Mouse (Mus musculus) spleen, embryonic (tissue): ENCODE data around the gene Traf5.

Source experiments
- CTCF ChIA-PET: fragments of 350-600 bp; sonication (Branson Sonifier 250); formaldehyde crosslinking; loops from one replicate; lab custom pipeline; 2022; lab: Charles Lee

The Traf5 gene

GRCm38 (mm10) chr1:192092879-192093660 lies 711 bp upstream of the Traf5 start:
- CTCF ChIA-PET: interaction anchor here (0.8 to 3.4 kb wide), 6 partner anchors 17 to 133 kb away, joined by 3 to 26 read pairs (median 3); no protein-coding TSS in a partner anchor

- CTCF ChIA-PET: interaction anchor here (1.0 kb wide), 1 partner anchor 126 kb away, joined by 3 read pairs; no protein-coding TSS in a partner anchor
Observed at GRCm38 (mm10) chr1:192090689-192091567, 1.4 kb downstream of the Traf5 start.

GRCm38 (mm10) chr1:192090281-192090680 lies 2.1 kb downstream of the Traf5 start:
- CTCF ChIA-PET: no interaction called here

- CTCF ChIA-PET: no interaction called here
Observed at GRCm38 (mm10) chr1:192089208-192090166, 2.9 kb downstream of the Traf5 start.

GRCm38 (mm10) chr1:192088011-192088410 lies 4.3 kb downstream of the Traf5 start:
- CTCF ChIA-PET: no interaction called here

GRCm38 (mm10) chr1:192087098-192087497 lies 5.3 kb downstream of the Traf5 start:
- CTCF ChIA-PET: interaction anchor here (0.6 to 0.7 kb wide), 2 partner anchors 9 to 738 kb away, joined by 3 to 4 read pairs; no protein-coding TSS in a partner anchor

GRCm38 (mm10) chr1:192086279-192087037 lies 5.9 kb downstream of the Traf5 start:
- CTCF ChIA-PET: interaction anchor here (0.5 to 0.7 kb wide), 2 partner anchors 8 to 13 kb away, joined by 3 to 4 read pairs; no protein-coding TSS in a partner anchor

GRCm38 (mm10) chr1:192085218-192085617 lies 7.1 kb downstream of the Traf5 start:
- CTCF ChIA-PET: interaction anchor here (0.7 kb wide), 1 partner anchor 732 kb away, joined by 6 read pairs; no protein-coding TSS in a partner anchor

GRCm38 (mm10) chr1:192082646-192083045 lies 9.7 kb downstream of the Traf5 start:
- CTCF ChIA-PET: no interaction called here

GRCm38 (mm10) chr1:192081129-192081528 lies 11.2 kb downstream of the Traf5 start:
- CTCF ChIA-PET: no interaction called here

- CTCF ChIA-PET: interaction anchor here (1.3 kb wide), 1 partner anchor 8 kb away, joined by 3 read pairs; no protein-coding TSS in a partner anchor
Observed at GRCm38 (mm10) chr1:192079121-192079520, 13.2 kb downstream of the Traf5 start.

- CTCF ChIA-PET: interaction anchor here (1.3 kb wide), 1 partner anchor 9 kb away, joined by 3 read pairs; no protein-coding TSS in a partner anchor
Observed at GRCm38 (mm10) chr1:192078406-192078805, 14.0 kb downstream of the Traf5 start.

- CTCF ChIA-PET: interaction anchor here (0.9 kb wide), 1 partner anchor 17 kb away, joined by 3 read pairs; no protein-coding TSS in a partner anchor
Observed at GRCm38 (mm10) chr1:192076796-192077535, 15.4 kb downstream of the Traf5 start.

- CTCF ChIA-PET: interaction anchor here (0.9 kb wide), 1 partner anchor 17 kb away, joined by 3 read pairs; no protein-coding TSS in a partner anchor
Observed at GRCm38 (mm10) chr1:192076101-192076500, 16.3 kb downstream of the Traf5 start.

- CTCF ChIA-PET: interaction anchor here (1.4 kb wide), 1 partner anchor 10 kb away, joined by 3 read pairs; no protein-coding TSS in a partner anchor
Observed at GRCm38 (mm10) chr1:192074824-192075223, 17.5 kb downstream of the Traf5 start.

GRCm38 (mm10) chr1:192072426-192072825 lies 19.9 kb downstream of the Traf5 start:
- CTCF ChIA-PET: no interaction called here

- CTCF ChIA-PET: no interaction called here
Observed at GRCm38 (mm10) chr1:192070618-192071051, 21.7 kb downstream of the Traf5 start.

- CTCF ChIA-PET: no interaction called here
Observed at GRCm38 (mm10) chr1:192069971-192070591, 22.3 kb downstream of the Traf5 start.
